Mouse (Mus musculus) heart, adult 2 months (tissue): ENCODE results near the gene Lins1. TPM values are rescaled to one million over a fixed set of nuclear protein-coding genes. Genes with fewer than 3 reads are reported as not detected.

ENCODE experiments used
- DNase-seq, 2 experiments: peaks; one replicate each; pipeline ENCODE4 v3.0.0; 2021
- H3K27ac ChIP-seq: fragments of 200-600 bp; 2 replicates; pipeline ENCODE4 v1.8.1; 2022
- H3K27me3 ChIP-seq: fragments of 200-500 bp; 2 replicates; pipeline ENCODE4 v1.6.1; 2012; ENCODE audit warnings: mild to moderate bottlenecking, low read length, inconsistent platforms, mixed read lengths; ENCODE audit not compliant: control insufficient read depth, insufficient read depth
- H3K36me3 ChIP-seq: fragments of 200-500 bp; 2 replicates; pipeline ENCODE4 v1.6.1; 2012; ENCODE audit warnings: low read length, inconsistent platforms; ENCODE audit not compliant: control insufficient read depth, insufficient read depth
- H3K4me1 ChIP-seq: fragments of 200-500 bp; 2 replicates; pipeline ENCODE4 v1.6.1; 2011; ENCODE audit warnings: low read length; ENCODE audit not compliant: control insufficient read depth, insufficient read depth
- H3K4me3 ChIP-seq: fragments of 200-600 bp; 2 replicates; pipeline ENCODE4 v1.8.1; 2022
- H3K79me2 ChIP-seq: fragments of 200-500 bp; replicated peaks from 2 replicates; pipeline ENCODE4 v1.6.1; 2012; ENCODE audit warnings: mild to moderate bottlenecking, inconsistent platforms, low read length, moderate library complexity, mixed read lengths; ENCODE audit not compliant: control insufficient read depth, insufficient read depth
- H3K9ac ChIP-seq: fragments of 200-500 bp; 2 replicates; pipeline ENCODE4 v1.6.1; 2012; ENCODE audit warnings: low read depth, mild to moderate bottlenecking, control low read depth, inconsistent platforms, low read length, mixed read lengths
- CTCF ChIP-seq: fragments of 200-600 bp; IDR thresholded peaks from 2 replicates; pipeline ENCODE4 v1.8.1; 2022; ENCODE audit warnings: antibody characterized with exemption, mild to moderate bottlenecking, moderate library complexity
- EP300 ChIP-seq: fragments of 200-500 bp; IDR thresholded peaks from 2 replicates; pipeline ENCODE4 v1.6.1; 2011; ENCODE audit warnings: low read depth, low read length, control low read depth; ENCODE audit not compliant: insufficient read depth
- POLR2A ChIP-seq: fragments of 200-500 bp; IDR thresholded peaks from 2 replicates; pipeline ENCODE4 v1.6.1; 2011; ENCODE audit warnings: mild to moderate bottlenecking, low read depth, low read length, control low read depth; ENCODE audit not compliant: insufficient read depth
- WGBS: fragments of 180-500 bp; shearing (Covaris S2); methylation state at CpG from one replicate; pipeline ENCODE4 v1.1.7; 2018; 5-methylcytosine and 5-hydroxymethylcytosine counted together
- intact Hi-C: fragments of 180-260 bp; cut with DNase I; formaldehyde crosslinking; loops from one replicate; pipeline ENCODE4 v1.15.1; 2025
- polyA plus RNA-seq: library from polyadenylated mRNA; depleted of rRNA; stranded (reverse); fragments of >200 nt; gene quantifications from 2 replicates; pipeline ENCODE4 v1.2.3, GENCODE M21; 2012
- total RNA-seq, 2 experiments: library from RNA; stranded (reverse); gene quantifications; 2 replicates each; pipeline ENCODE4 v1.2.3; 2021

Lins1 gene
- total and polyA plus RNA-seq, 3 experiments, result 3.0 to 3.5 (median 3.2) TPM

- Histone ChIP-seq H3K4me1 (no peaks in the 10 kb centered on the region), H3K27ac (no peak overlapping the region), H3K36me3 (no peaks in the 10 kb centered on the region), H3K79me2 (no peaks in the 10 kb centered on the region), H3K9ac (no peak overlapping the region), H3K4me3 (no peak overlapping the region), H3K27me3 (no peaks in the 10 kb centered on the region)
- intact Hi-C loops, result no loop called here
- no peak for DNase-seq
- WGBS, result 94% methylated on average over 4 of the region's 4 CpGs
- TF ChIP-seq POLR2A (no peak), CTCF (no peak), EP300 (no peak)
These were observed 44.8 kb downstream of the Lins1 start for GRCm38 (mm10) chr7:66734466-66734865.

GRCm38 (mm10) chr7:66734993-66735392 is 45.3 kb downstream of the Lins1 start:
- no peaks in the 10 kb centered on the region; the same call in 1 of the 2 replicates for H3K4me1 ChIP-seq
- no peak overlapping the region for H3K4me3 ChIP-seq
- no peaks in the 10 kb centered on the region for H3K79me2 ChIP-seq
- no peaks in the 10 kb centered on the region for H3K27me3 ChIP-seq
- no peak overlapping the region for H3K9ac ChIP-seq
- no peak overlapping the region for H3K27ac ChIP-seq
- H3K36me3 ChIP-seq, result no peaks in the 10 kb centered on the region
- TF ChIP-seq EP300, result no peak
- no peak for TF ChIP-seq POLR2A
- no peak for TF ChIP-seq CTCF
- DNase-seq, result no peak
- 60% methylated on average over 6 of the region's 6 CpGs for WGBS
- intact Hi-C loops, result no loop called here

- Histone ChIP-seq H3K4me3 (no peak overlapping the region), H3K4me1 (no peaks in the 10 kb centered on the region; the same call in 1 of the 2 replicates), H3K9ac (no peak overlapping the region), H3K36me3 (no peaks in the 10 kb centered on the region), H3K27ac (no peak overlapping the region), H3K27me3 (no peaks in the 10 kb centered on the region), H3K79me2 (no peaks in the 10 kb centered on the region)
- DNase-seq, result no peak
- WGBS, result 74% methylated on average over 4 of the region's 4 CpGs
- no peak for TF ChIP-seq CTCF
- TF ChIP-seq POLR2A, result no peak
- no peak for TF ChIP-seq EP300
- intact Hi-C loops, result no loop called here
These were observed 47.7 kb downstream of the Lins1 start for GRCm38 (mm10) chr7:66737418-66737817.

GRCm38 (mm10) chr7:66741008-66741407 is 51.3 kb downstream of the Lins1 start:
- H3K4me3 ChIP-seq, result no peak overlapping the region
- no peak overlapping the region for H3K9ac ChIP-seq
- no peaks in the 10 kb centered on the region for H3K36me3 ChIP-seq
- intact Hi-C loops, result no loop called here
- no peak for TF ChIP-seq CTCF
- TF ChIP-seq EP300, result no peak
- TF ChIP-seq POLR2A, result no peak
- no peaks in the 10 kb centered on the region for H3K79me2 ChIP-seq
- no peaks in the 10 kb centered on the region; the same call in 1 of the 2 replicates for H3K4me1 ChIP-seq
- 65% methylated on average over 5 of the region's 5 CpGs for WGBS
- H3K27ac ChIP-seq, result no peak overlapping the region
- no peaks in the 10 kb centered on the region for H3K27me3 ChIP-seq
- no peak for DNase-seq

DNA sequence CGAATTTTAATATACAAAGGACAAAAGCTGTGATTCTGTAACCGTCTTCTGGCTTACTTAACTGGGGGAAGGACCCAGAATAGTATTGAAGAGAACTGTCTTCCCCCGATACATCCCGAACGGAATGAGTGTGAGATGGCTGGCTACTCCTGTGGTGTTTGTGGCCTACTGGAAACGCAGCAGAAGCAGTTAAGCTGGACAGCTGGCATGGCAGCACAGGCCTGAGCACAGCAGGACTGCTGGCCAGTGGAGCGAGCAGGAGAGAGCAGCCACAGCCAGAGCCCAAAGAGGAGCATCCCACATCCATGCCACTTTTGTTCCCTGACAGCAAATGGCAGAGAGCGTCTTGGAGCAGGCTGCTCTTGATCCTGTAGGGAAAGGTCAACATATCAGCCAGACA is 51.7 kb downstream of the Lins1 start:
- no peak for TF ChIP-seq CTCF
- no peak for TF ChIP-seq EP300
- TF ChIP-seq POLR2A, result no peak
- intact Hi-C loops, result no loop called here
- Histone ChIP-seq H3K9ac (no peak overlapping the region), H3K79me2 (no peaks in the 10 kb centered on the region), H3K4me3 (no peak overlapping the region), H3K36me3 (no peaks in the 10 kb centered on the region), H3K27ac (no peak overlapping the region), H3K4me1 (no peaks in the 10 kb centered on the region; the same call in 1 of the 2 replicates), H3K27me3 (no peaks in the 10 kb centered on the region)
- no peak for DNase-seq
- 82% methylated on average over 8 of the region's 8 CpGs for WGBS

DNA sequence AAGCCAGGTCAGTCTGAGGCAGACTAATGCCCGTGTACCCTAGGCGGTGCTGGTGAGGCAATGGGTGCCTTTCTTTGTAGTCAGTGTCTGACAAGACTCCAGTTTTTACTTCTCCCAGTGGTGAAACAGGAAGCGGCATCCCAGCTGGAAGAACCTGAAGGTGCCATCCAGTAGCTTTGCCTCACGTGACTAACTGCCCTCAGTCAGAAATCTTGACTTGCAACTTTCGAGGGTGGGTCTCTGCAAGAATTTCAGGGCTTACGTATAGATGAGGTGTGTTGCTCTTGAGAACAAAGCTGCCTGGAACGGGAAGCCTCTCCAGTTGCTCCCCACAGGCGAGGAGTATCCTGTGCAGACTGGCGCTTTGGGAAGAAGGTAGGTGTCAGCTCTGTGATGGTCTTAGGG is 53.7 kb downstream of the Lins1 start, which contains the start of gene Cers3:
Gene Cers3, plus strand, starts transcription at position 128 of the 405 bp plus-strand sequence.
- H3K27me3 ChIP-seq, result no peaks in the 10 kb centered on the region
- no peaks in the 10 kb centered on the region for H3K36me3 ChIP-seq
- H3K4me3 ChIP-seq, result no peak within 1 kb of the TSS
- no peak for TF ChIP-seq POLR2A
- TF ChIP-seq CTCF, result no peak
- TF ChIP-seq EP300, result no peak
- H3K27ac ChIP-seq, result no peak within 1 kb of the TSS
- WGBS, result 78% methylated on average over 9 of the region's 9 CpGs
- H3K79me2 ChIP-seq, result no peaks in the 10 kb centered on the region
- intact Hi-C loops, result no loop called here
- DNase-seq, result no peak
- no peak within 1 kb of the TSS for H3K9ac ChIP-seq
- H3K4me1 ChIP-seq, result no peaks in the 10 kb centered on the region; the same call in 1 of the 2 replicates
